Mouse (Mus musculus) CD4-positive, CD25-positive, alpha-beta regulatory T cell, adult 4 months (primary cell): ENCODE measurements around the gene Mvb12b. TPM values are rescaled to one million over a fixed set of nuclear protein-coding genes. Genes with fewer than 3 reads are reported as not detected.

Experiments used
- ATAC-seq: one replicate; pipeline ENCODE4 v1.8.0; 2017
- polyA plus RNA-seq, 2 experiments: library from polyadenylated mRNA; unstranded; fragments of 100-300 nt; shearing (Covaris generic); gene quantifications; one replicate each; pipeline ENCODE4 v1.2.1; 2017

The Mvb12b gene
- polyA plus RNA-seq, 2 experiments from 2014 or later = 1.7 to 2.7 TPM

GRCm38 (mm10) chr2:33843642-33844041 lies 44.1 kb downstream of the Mvb12b start:
- no peak for ATAC-seq

- no peak for ATAC-seq
Observed at GRCm38 (mm10) chr2:33842983-33843577, 44.7 kb downstream of the Mvb12b start.

GRCm38 (mm10) chr2:33841980-33842379 lies 45.8 kb downstream of the Mvb12b start:
- ATAC-seq = no peak

- ATAC-seq = no peak
Observed at GRCm38 (mm10) chr2:33840483-33840882, 47.3 kb downstream of the Mvb12b start.

GRCm38 (mm10) chr2:33839252-33839651 lies 48.5 kb downstream of the Mvb12b start:
- ATAC-seq = no peak

GRCm38 (mm10) chr2:33837297-33837696 lies 50.4 kb downstream of the Mvb12b start:
- no peak for ATAC-seq

GRCm38 (mm10) chr2:33836660-33837213 lies 51.0 kb downstream of the Mvb12b start:
- ATAC-seq = no peak

GRCm38 (mm10) chr2:33835038-33835437 lies 52.7 kb downstream of the Mvb12b start:
- ATAC-seq = no peak

- no peak for ATAC-seq
Observed at GRCm38 (mm10) chr2:33833902-33834301, 53.8 kb downstream of the Mvb12b start.

- no peak for ATAC-seq
Observed at GRCm38 (mm10) chr2:33829870-33830269, 57.9 kb downstream of the Mvb12b start.

GRCm38 (mm10) chr2:33826777-33827176 lies 61.0 kb downstream of the Mvb12b start:
- no peak for ATAC-seq

- ATAC-seq = no peak
Observed at GRCm38 (mm10) chr2:33824935-33825514, 62.7 kb downstream of the Mvb12b start.

GRCm38 (mm10) chr2:33821677-33822607 lies 65.8 kb downstream of the Mvb12b start:
- peak; percentile 62 for ATAC-seq

- no peak for ATAC-seq
Observed at GRCm38 (mm10) chr2:33820450-33820849, 67.3 kb downstream of the Mvb12b start.

- ATAC-seq = no peak
Observed at GRCm38 (mm10) chr2:33820037-33820436, 67.7 kb downstream of the Mvb12b start.

GRCm38 (mm10) chr2:33818385-33818784 lies 69.4 kb downstream of the Mvb12b start:
- no peak for ATAC-seq

- no peak for ATAC-seq
Observed at GRCm38 (mm10) chr2:33817663-33818346, 69.9 kb downstream of the Mvb12b start.

- no peak for ATAC-seq
Observed at GRCm38 (mm10) chr2:33817080-33817479, 70.7 kb downstream of the Mvb12b start.

- ATAC-seq = no peak
Observed at GRCm38 (mm10) chr2:33814581-33814980, 73.2 kb downstream of the Mvb12b start.

- ATAC-seq = no peak
Observed at GRCm38 (mm10) chr2:33813501-33814240, 74.1 kb downstream of the Mvb12b start.

GRCm38 (mm10) chr2:33812980-33813379 lies 74.8 kb downstream of the Mvb12b start:
- no peak for ATAC-seq

GRCm38 (mm10) chr2:33811349-33811890 lies 76.3 kb downstream of the Mvb12b start:
- ATAC-seq = no peak
